Mouse (Mus musculus): ENCODE data around the gene Crb2. TPM values are rescaled to one million over a fixed set of nuclear protein-coding genes. Genes with fewer than 3 reads are reported as not detected.

The Crb2 gene
- polyA plus RNA-seq, 1 experiment, result 0.01 TPM

DNA sequence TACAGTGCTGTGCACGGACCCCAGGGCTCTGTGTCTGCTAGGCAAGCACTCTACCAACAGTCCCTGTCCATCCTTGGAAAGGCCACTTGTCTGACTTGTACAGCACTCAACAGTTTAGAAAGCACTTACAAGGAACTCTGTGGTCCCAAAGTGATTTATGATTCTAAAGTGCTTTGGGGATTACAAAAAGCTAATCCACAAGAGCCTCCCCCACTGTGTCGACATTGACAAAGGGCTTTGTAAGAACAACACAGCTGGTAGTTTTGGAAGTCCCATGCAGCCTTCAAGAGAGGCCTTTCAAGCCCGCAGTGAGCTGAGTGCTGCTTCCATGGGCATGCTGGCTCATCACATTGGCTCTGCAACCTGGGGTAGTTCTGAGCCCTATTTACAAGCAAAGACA lies 12.4 kb upstream of the Crb2 start:
- H3K79me2 ChIP-seq (ENCODE audit: control insufficient read depth, insufficient read depth), result no peaks in the 10 kb centered on the region
- no peaks in the 10 kb centered on the region for H3K79me3 ChIP-seq (ENCODE audit: low read depth)
- H3K36me3 ChIP-seq (ENCODE audit: control insufficient read depth, insufficient read depth), result no peaks in the 10 kb centered on the region
- H3K27me3 ChIP-seq (ENCODE audit: control insufficient read depth, insufficient read depth, insufficient read length), result peaks cover 6% of the 10 kb centered on the region
- H3K4me3 ChIP-seq (ENCODE audit: insufficient read depth, poor library complexity, severe bottlenecking), result no peak overlapping the region
- H3ac ChIP-seq (ENCODE audit: control insufficient read depth, insufficient read length, low read depth), result no peak overlapping the region
- TF ChIP-seq CEBPB (IDR thresholded peaks at IDR 0.05; ENCODE audit: low read depth) (no peak), CTCF (IDR thresholded peaks at IDR 0.05; ENCODE audit: control insufficient read depth, insufficient read depth, insufficient read length) (no peak), MYOD1 (IDR thresholded peaks at IDR 0.05; ENCODE audit: control insufficient read depth, insufficient read length, low read depth) (no peak), MAX (IDR thresholded peaks at IDR 0.05) (no peak), FOSL1 (IDR thresholded peaks at IDR 0.05; ENCODE audit: insufficient read depth, low read length, poor library complexity, severe bottlenecking) (no peak), MYOG (IDR thresholded peaks at IDR 0.05; ENCODE audit: control insufficient read depth, extremely low read depth, insufficient read length) (no peak), USF1 (IDR thresholded peaks at IDR 0.05; ENCODE audit: low read depth) (no peak)

DNA sequence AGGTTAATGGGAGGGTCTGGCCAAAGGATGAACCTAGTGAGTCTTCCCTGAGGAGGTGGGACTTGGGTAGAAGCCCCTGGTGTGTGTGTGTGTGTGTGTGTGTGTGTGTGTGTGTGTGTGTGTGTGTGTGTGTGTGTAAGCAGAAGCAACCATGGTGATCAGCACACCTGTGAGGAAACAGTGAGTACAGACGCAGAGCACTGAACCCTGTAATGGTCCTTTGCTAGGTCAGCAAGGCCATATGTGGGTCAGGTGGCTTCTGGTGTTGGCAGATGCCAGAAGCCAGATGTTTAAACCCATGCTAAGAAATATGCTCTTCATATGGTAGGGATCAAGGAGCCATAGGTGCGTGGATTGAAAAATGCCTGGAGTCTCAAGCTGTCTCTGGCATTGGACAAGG lies 11.5 kb upstream of the Crb2 start:
- Histone ChIP-seq H3K79me2 (ENCODE audit: control insufficient read depth, insufficient read depth) (no peaks in the 10 kb centered on the region), H3K79me3 (ENCODE audit: low read depth) (no peaks in the 10 kb centered on the region), H3K4me3 (ENCODE audit: insufficient read depth, poor library complexity, severe bottlenecking) (no peak overlapping the region), H3K36me3 (ENCODE audit: control insufficient read depth, insufficient read depth) (no peaks in the 10 kb centered on the region), H3K27me3 (ENCODE audit: control insufficient read depth, insufficient read depth, insufficient read length) (peaks cover 3% of the 10 kb centered on the region), H3ac (ENCODE audit: control insufficient read depth, insufficient read length, low read depth) (no peak overlapping the region)
- TF ChIP-seq MYOD1 (IDR thresholded peaks at IDR 0.05; ENCODE audit: control insufficient read depth, insufficient read length, low read depth) (no peak), CEBPB (IDR thresholded peaks at IDR 0.05; ENCODE audit: low read depth) (no peak), FOSL1 (IDR thresholded peaks at IDR 0.05; ENCODE audit: insufficient read depth, low read length, poor library complexity, severe bottlenecking) (no peak), MYOG (IDR thresholded peaks at IDR 0.05; ENCODE audit: control insufficient read depth, extremely low read depth, insufficient read length) (no peak), USF1 (IDR thresholded peaks at IDR 0.05; ENCODE audit: low read depth) (no peak)

DNA sequence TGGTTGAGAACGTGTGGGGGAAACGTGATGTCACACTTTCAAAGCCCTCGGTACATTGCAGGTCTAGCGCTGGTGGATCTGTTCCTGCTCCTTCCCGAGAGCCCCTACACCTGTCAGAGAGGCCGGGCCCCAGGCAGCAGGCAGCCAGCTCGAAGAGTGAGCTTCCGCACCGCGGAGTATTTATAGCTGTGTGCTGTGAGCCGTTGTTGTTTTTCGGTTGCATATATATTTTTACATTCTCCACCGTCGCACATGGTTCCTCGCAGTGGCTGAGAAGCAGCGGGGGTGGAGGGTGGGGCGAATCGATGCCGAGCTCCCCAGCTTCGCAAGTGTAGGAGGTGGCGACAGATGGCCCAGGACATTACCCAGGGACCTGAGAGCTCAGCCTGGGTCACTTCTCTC lies 11.0 kb upstream of the Crb2 start:
- H3K36me3 ChIP-seq (ENCODE audit: control insufficient read depth, insufficient read depth), result no peaks in the 10 kb centered on the region
- no peaks in the 10 kb centered on the region for H3K79me2 ChIP-seq (ENCODE audit: control insufficient read depth, insufficient read depth)
- no peaks in the 10 kb centered on the region for H3K79me3 ChIP-seq (ENCODE audit: low read depth)
- TF ChIP-seq CEBPB (IDR thresholded peaks at IDR 0.05; ENCODE audit: low read depth), result no peak
- TF ChIP-seq FOSL1 (IDR thresholded peaks at IDR 0.05; ENCODE audit: insufficient read depth, low read length, poor library complexity, severe bottlenecking), result no peak
- no peak for TF ChIP-seq MAX (IDR thresholded peaks at IDR 0.05)
- TF ChIP-seq USF1 (IDR thresholded peaks at IDR 0.05; ENCODE audit: low read depth), result no peak
- TF ChIP-seq MYOG (IDR thresholded peaks at IDR 0.05; ENCODE audit: control insufficient read depth, extremely low read depth, insufficient read length), result no peak
- TF ChIP-seq MYOD1 (IDR thresholded peaks at IDR 0.05; ENCODE audit: control insufficient read depth, insufficient read length, low read depth), result no peak
- no peak for TF ChIP-seq CTCF (IDR thresholded peaks at IDR 0.05; ENCODE audit: control insufficient read depth, insufficient read depth, insufficient read length)
- no peaks in the 10 kb centered on the region for H3K27me3 ChIP-seq (ENCODE audit: control insufficient read depth, insufficient read depth, insufficient read length)
- no peak overlapping the region for H3K4me3 ChIP-seq (ENCODE audit: insufficient read depth, poor library complexity, severe bottlenecking)
- H3ac ChIP-seq (ENCODE audit: control insufficient read depth, insufficient read length, low read depth), result no peak overlapping the region

DNA sequence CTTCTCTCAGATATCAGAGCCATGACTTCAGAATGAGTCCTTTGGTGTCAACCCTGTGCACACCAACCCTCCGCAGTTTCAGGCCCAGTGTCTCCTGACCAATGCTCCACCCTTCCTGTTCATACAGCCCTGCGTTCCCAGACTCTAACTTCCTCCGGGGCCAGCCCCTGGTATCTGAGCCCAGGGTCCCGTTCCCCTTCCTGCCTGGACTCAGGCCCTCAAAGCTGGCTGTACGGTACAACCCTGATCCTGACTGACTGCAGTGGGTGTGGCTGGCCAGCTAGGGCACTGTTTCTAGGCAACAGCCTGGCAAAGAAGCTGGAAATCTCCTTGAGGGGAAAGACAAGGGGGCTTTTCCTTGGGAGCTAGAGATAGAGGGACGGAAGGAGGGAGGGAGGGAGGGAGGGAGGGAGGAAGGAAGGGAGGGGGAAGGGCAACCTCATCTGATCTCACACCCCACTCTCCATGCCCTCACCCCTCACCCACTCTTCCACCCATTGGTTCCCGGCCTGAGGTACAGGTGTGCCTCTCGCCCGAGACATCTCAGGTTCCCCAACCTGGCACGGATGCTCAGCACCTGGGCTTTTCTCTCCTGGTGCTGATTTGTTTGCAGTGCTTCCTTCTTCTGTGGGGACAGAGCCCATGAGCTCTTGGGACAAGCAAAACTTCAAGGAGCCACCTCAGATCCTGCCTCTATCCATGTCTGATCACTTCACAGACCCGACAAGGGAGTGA lies 9.9 kb upstream of the Crb2 start:
- no peaks in the 10 kb centered on the region for H3K27me3 ChIP-seq (ENCODE audit: control insufficient read depth, insufficient read depth, insufficient read length)
- H3K79me2 ChIP-seq (ENCODE audit: control insufficient read depth, insufficient read depth), result no peaks in the 10 kb centered on the region
- no peak overlapping the region for H3ac ChIP-seq (ENCODE audit: control insufficient read depth, insufficient read length, low read depth)
- no peak overlapping the region for H3K4me3 ChIP-seq (ENCODE audit: insufficient read depth, poor library complexity, severe bottlenecking)
- no peaks in the 10 kb centered on the region for H3K36me3 ChIP-seq (ENCODE audit: control insufficient read depth, insufficient read depth)
- H3K79me3 ChIP-seq (ENCODE audit: low read depth), result no peaks in the 10 kb centered on the region
- TF ChIP-seq MYOG (IDR thresholded peaks at IDR 0.05; ENCODE audit: control insufficient read depth, extremely low read depth, insufficient read length) (no peak), FOSL1 (IDR thresholded peaks at IDR 0.05; ENCODE audit: insufficient read depth, low read length, poor library complexity, severe bottlenecking) (no peak), USF1 (IDR thresholded peaks at IDR 0.05; ENCODE audit: low read depth) (no peak), CEBPB (IDR thresholded peaks at IDR 0.05; ENCODE audit: low read depth) (no peak), CTCF (IDR thresholded peaks at IDR 0.05; ENCODE audit: control insufficient read depth, insufficient read depth, insufficient read length) (no peak), MAX (IDR thresholded peaks at IDR 0.05) (no peak), MYOD1 (IDR thresholded peaks at IDR 0.05; ENCODE audit: control insufficient read depth, insufficient read length, low read depth) (no peak)

DNA sequence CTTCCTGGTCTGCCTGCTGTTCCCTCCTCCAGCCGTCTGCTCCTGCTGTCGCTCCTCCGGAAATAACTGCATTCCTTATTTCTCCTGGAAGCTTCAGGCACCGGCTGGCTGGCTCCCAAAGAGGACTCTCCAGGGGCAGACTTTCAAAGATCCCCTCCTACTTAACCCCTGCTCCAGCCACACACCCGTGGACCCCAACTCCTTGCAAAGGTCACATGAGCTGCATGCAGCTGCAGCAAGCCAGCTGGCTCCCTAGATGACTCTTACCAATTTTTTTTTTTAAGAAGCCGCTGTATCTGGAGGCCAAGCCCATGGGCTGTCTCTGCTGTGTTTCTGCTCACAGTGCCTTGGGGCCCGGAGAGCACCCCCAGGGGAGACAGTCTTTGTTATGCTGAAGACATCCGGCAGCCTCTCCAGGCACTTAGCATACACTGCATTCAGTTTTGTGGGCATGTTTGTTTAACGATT lies 8.9 kb upstream of the Crb2 start:
- Histone ChIP-seq H3K36me3 (ENCODE audit: control insufficient read depth, insufficient read depth) (no peaks in the 10 kb centered on the region), H3K4me3 (ENCODE audit: insufficient read depth, poor library complexity, severe bottlenecking) (no peak overlapping the region), H3ac (ENCODE audit: control insufficient read depth, insufficient read length, low read depth) (no peak overlapping the region), H3K79me3 (ENCODE audit: low read depth) (no peaks in the 10 kb centered on the region), H3K27me3 (ENCODE audit: control insufficient read depth, insufficient read depth, insufficient read length) (no peaks in the 10 kb centered on the region), H3K79me2 (ENCODE audit: control insufficient read depth, insufficient read depth) (no peaks in the 10 kb centered on the region)
- TF ChIP-seq MYOD1 (IDR thresholded peaks at IDR 0.05; ENCODE audit: control insufficient read depth, insufficient read length, low read depth) (no peak), MAX (IDR thresholded peaks at IDR 0.05) (no peak), FOSL1 (IDR thresholded peaks at IDR 0.05; ENCODE audit: insufficient read depth, low read length, poor library complexity, severe bottlenecking) (no peak), MYOG (IDR thresholded peaks at IDR 0.05; ENCODE audit: control insufficient read depth, extremely low read depth, insufficient read length) (no peak), CEBPB (IDR thresholded peaks at IDR 0.05; ENCODE audit: low read depth) (no peak), USF1 (IDR thresholded peaks at IDR 0.05; ENCODE audit: low read depth) (no peak), CTCF (IDR thresholded peaks at IDR 0.05; ENCODE audit: control insufficient read depth, insufficient read depth, insufficient read length) (no peak)

Data from C2C12 (cell line).